Mouse (Mus musculus): ENCODE measurements around the gene Notch1.

DNA sequence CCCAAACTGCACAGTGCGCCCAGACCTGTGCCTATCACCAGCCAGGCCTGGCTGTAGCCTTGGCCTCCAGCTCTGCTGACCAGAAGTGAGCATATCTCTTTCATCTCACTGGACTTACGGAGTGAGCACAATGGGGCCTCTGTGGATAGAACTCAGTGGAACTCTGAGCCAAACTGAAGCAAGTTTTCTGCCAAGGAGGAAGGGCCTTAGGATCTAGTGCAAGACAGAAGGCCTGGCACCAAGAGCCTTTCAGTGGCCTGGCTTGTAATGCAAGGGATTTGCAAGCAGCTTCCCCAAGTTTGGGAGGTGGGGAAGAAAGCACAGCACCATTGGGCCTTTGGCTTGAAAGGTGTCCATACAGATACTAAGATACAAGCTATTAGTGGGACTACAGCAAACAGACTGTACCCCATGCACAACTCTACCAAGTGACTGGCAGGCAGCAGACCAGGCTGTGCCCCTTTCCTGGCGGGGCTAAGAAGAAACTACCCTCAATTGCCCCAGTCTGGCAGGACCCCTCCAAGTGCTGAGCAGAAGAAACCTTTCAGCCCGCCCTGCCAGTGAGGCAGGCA, 16.4 kb downstream of the Notch1 start:
- TF ChIP-seq POLR2A (IDR thresholded peaks at IDR 0.05; ENCODE audit: borderline replicate concordance, extremely low read depth, low read depth, low read length) (no peak), CTCF (IDR thresholded peaks at IDR 0.05; ENCODE audit: insufficient read depth, low read length) (no peak)
